Mouse (Mus musculus) CD4-positive naive resting alpha-beta T cell, adult 76 days (primary cell): ENCODE measurements around the gene 1110051M20Rik. TPM values are rescaled to one million over a fixed set of nuclear protein-coding genes. Genes with fewer than 3 reads are reported as not detected.

ENCODE experiments used
- total RNA-seq: library from RNA; stranded (reverse); gene quantifications from one replicate; pipeline ENCODE4 v1.2.4, GENCODE M21; 2023

1110051M20Rik gene
- total RNA-seq, result 9.1 TPM

DNA sequence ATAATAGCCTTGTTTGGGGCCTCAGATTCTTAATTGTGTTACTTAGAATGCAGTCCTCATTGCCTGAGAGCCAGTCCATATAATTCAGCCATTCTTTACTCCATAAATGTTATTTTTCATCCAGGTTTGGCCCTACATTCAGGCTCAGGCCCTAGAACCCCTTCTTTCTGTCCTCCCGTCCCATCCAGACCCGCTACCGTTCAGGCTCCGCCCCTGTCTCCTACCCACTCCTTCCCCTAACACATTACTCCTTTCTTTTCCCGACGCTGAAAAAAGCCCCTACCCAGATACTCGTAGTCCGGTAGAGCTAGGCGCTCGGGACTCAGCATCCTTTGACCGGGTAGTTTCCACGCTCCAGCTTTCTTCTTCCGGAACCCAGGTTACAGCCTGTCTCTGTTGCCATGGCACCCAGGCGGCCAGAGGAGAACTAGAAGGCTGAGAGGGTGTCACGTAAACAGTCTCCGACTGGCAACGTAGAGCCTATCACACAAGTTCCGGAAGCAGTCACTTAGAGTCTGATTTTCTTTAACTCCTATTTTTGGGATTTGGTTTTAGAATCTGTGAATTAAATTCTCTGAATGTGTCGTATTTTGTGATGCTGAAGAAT lies at the start of gene 1110051M20Rik:
Gene 1110051M20Rik, minus strand, starts transcription at position 419 of the 607 bp plus-strand sequence.

DNA sequence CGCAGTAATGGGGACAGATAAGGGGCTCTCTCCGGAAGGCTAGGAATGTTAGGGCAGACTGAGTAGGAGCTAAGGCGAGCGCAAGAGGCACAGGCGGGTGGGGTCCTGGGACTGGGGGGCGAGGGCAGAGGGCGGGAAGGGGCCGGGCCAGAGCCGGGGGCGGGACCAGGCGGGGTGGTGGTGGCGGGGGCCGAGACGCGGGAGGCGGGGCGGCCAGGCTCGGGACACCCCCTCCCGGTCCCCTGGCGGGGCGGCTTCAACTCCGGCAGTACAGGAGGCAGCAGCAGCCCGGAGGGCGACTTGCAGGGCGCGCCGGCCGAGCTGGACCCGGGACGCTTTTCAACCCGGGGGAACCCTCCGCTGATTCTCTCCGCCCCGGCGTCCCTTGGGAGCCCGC lies 12.8 kb upstream of the 1110051M20Rik start, which contains the start of gene Lrp4:
Gene Lrp4, plus strand, starts transcription at position 253 of the 397 bp plus-strand sequence.

DNA sequence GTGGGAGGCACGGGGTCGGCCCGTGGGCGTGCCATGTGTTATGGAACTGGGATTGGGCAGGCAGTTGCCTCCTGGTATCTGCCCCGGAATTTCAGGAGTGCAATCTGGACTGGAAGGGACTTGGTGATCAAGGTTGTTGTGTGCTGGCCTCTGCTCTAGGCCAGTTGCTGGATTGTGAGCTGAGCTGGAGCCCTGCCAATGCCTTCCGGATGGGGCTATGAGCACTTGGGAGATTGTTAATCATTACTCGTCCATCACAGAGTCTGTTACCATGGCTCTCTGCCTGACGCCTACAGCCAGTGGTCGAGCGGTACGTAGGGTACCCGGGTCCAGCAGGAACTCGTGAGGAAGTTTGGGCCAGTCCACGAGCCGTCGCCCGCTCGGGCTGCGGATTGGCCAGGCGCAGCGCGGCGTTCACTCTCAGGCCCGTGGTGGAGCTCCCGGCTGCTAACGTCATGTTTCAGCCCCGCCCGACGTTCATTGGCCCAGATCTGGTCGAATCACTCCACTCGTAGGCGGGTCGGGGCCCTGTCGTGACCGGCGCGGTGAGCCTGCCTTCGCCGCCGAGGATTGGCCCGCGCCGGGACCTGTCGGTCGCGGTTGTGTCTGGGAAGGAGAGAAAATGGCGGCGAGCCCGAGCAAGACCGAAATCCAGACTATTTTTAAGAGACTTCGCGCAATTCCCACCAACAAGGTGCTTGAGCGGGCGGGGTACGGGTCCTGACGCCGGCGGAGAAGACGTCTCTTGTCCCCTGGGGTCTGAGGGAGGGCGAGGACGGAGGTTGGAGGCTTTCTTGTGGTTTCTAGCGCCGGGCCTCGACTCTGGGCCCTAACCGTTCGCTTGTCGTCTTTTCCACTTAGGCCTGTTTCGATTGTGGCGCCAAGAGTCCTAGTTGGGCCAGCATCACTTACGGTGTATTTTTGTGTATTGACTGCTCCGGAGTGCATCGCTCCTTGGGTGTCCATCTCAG lies 179.5 kb downstream of the 1110051M20Rik start, which contains the start of gene Arfgap2:
Gene Arfgap2, plus strand, starts transcription at position 264 of the 971 bp plus-strand sequence.

DNA sequence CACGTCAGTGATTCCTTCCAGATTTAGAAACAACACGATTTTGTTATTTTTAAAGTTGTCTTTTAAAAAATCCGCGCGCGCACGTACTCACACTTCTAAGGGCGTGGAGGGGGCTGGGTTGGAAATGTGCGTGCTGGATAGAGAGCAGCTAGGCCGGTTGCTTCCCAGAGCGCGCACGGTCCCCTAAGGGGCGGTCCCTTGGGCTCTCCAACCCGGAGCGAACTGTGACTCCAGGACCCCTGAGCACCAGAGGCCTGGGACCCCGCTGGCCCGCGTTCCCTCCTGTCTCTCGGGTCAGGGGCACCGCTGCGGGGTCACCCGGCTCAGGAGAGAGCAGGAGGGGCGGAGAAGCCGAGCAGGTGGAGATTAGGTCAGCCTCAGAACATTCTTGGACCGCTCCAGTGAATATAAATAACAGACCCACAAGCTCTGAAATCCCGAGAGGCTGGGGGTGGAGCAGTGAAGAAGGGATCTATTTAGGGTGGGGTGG lies 188.8 kb downstream of the 1110051M20Rik start, which contains the start of gene Pacsin3:
Gene Pacsin3, plus strand, starts transcription at position 294 of the 490 bp plus-strand sequence.

DNA sequence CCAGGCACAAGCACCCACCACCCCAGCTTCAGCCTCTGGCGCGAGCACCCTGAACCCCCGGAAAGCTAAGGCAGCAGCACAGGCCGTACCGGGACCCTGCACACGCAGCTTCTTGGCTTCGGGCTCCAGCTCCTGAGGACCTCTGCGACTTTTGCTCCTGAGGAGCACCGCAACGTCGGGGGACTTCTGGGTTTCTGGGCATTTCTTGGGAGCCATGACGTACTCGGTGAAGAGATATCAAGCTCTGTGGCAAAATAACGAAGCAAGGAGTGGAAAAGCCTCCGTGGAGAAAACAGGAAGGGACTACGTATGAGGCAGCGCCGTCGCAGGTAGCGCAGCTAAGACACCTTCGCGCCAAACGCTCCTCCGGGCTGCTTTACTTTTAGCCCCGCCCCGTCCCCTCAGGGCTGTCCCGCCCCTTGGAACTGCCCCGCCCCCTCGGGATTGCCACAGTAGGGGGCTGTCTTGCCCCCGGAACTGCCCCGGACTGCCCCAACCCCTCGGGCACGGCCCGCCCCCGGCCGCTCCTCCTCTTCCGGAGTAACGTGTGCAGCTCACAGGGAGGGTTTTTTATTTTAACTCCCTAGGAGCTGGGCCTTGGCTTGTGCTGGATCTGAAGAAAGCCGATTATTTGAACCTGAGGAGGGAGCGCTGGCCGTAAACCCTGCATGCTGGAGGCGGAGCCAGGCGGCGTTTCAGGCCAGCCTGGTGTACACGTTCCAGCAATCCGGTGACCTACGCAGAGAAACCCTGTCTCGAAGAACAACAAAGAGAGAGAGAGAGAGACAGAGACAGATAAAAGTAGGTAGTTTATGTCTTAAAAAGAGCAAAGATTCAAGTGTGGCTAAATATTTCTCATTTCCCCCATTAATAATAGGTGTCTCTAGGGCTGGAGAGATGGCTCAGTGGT lies 207.6 kb downstream of the 1110051M20Rik start, which contains the start of gene Ddb2:
Gene Ddb2, minus strand, starts transcription at position 382 of the 910 bp plus-strand sequence.

Other genes starting within 250 kb of the 1110051M20Rik start
- gene Nr1h3, start 241.9 kb downstream of the 1110051M20Rik start, total RNA-seq, result 3.6 TPM
- gene Acp2, start 241.8 kb downstream of the 1110051M20Rik start, total RNA-seq, result 10.6 TPM
- 76.0 TPM for gene Ddb2, start 207.7 kb downstream of the 1110051M20Rik start, total RNA-seq
- 1.3 TPM for gene Pacsin3, start 188.8 kb downstream of the 1110051M20Rik start, total RNA-seq
- 153 TPM for gene Arfgap2, start 179.7 kb downstream of the 1110051M20Rik start, total RNA-seq
- gene Lrp4, start 12.8 kb upstream of the 1110051M20Rik start, total RNA-seq, result 0.41 TPM
- 30.1 TPM for gene Ckap5, start 82.1 kb upstream of the 1110051M20Rik start, total RNA-seq
- not detected for gene F2, start 191.7 kb upstream of the 1110051M20Rik start, total RNA-seq
- gene Zfp408, start 205.1 kb upstream of the 1110051M20Rik start, total RNA-seq, result 19.9 TPM
- gene Arhgap1, start 205.2 kb upstream of the 1110051M20Rik start, total RNA-seq, result 142 TPM